Mouse (Mus musculus): ENCODE data around the gene Olfr624.

DNA sequence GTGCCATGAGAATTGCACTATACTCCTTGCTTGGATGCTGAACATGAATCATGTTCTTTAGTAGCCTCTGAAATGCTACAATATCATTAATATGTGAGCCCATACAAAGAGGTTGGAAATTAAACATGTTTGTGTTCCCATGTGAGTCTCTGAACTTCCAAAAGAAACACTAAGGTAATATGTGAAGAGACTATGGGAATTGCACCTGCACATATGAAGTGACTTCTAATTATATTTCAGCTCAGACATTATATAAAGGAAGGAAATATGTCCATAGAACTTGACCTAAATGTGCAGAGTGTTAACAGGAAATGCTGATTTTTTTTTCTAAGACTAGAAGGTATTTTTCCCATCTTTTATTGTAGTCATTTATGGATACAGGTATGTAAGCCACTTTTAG lies 43.4 kb upstream of the Olfr624 start, which contains the start of gene Olfr243:
- no peak for TF ChIP-seq CTCF (IDR thresholded peaks at IDR 0.05; ENCODE audit: low read depth)
- TF ChIP-seq EP300 (IDR thresholded peaks at IDR 0.05; ENCODE audit: low read depth): no peak

All from liver, embryonic 14.5 days (tissue).